Mouse (Mus musculus): ENCODE results near the gene Ostm1. TPM values are rescaled to one million over a fixed set of nuclear protein-coding genes. Genes with fewer than 3 reads are reported as not detected.

The Ostm1 gene
- polyA plus RNA-seq, 1 experiment = 13.9 TPM

DNA sequence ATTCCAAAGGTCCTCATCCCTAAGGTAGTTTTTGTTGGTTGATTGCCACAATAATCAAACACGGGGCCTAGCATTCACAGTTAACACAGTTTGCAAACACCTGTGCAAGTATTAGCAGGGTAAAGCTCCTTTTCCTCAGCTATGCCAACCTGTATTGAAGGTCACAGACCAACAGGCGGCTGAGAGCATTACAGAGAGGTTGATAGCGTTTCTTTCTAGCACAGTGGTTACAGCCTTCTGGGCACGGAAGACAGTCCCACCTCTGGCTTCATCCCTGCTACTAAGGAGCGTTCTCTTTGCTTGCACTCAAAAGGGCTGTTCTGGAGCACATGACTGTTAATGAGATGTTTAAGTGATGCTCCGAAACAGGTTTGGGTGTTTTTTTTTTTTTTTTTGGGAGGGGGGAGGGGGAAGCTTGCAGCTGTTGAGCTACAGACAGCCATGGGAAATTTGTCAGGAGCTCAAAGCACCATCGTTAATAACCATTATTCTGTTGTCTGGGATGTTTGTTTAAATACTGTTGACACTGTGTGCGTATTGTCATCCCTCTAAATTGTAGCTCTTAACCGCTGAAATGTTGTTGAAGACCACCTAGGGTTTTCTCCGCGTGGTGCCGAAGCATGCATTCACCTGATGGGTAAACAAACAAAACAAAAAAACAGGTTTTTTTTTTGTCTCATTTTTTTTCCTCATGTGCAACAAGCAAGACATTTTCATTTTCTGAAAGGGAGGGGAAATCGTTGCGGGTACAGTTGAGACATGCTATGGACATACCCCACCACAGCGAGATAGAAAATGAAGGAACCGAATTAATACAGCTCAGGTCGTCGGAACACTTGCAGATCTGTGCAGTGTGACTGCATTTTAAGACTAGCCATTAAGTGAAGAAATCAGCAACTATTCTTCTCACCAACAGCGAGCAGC lies 6.9 kb downstream of the Ostm1 start:
- Histone ChIP-seq H3ac (ENCODE audit: control insufficient read depth, insufficient read length) (no peak overlapping the region), H3K4me2 (ENCODE audit: low read depth) (peak overlapping the region; percentile 48), H3K27me3 (ENCODE audit: control insufficient read depth, insufficient read depth, insufficient read length) (peaks cover 85% of the 10 kb centered on the region), H3K4me3 (no peak overlapping the region), H3K79me2 (ENCODE audit: control insufficient read depth, insufficient read depth) (no peaks in the 10 kb centered on the region), H3K36me3 (ENCODE audit: control insufficient read depth, insufficient read depth) (no peaks in the 10 kb centered on the region)
- no peak for TF ChIP-seq CEBPB (IDR thresholded peaks at IDR 0.05; ENCODE audit: insufficient read depth, poor library complexity, severe bottlenecking)
- TF ChIP-seq TCF3 (IDR thresholded peaks at IDR 0.05; ENCODE audit: insufficient read length, low read depth) = no peak
- no peak for TF ChIP-seq MYOG (IDR thresholded peaks at IDR 0.05; ENCODE audit: control insufficient read depth in 1 of 3, insufficient read depth in 1 of 3, insufficient read length in 2 of 3, low read depth in 2 of 3)
- no peak for TF ChIP-seq POLR2AphosphoS2 (IDR thresholded peaks at IDR 0.05; ENCODE audit: insufficient read length, low read depth)
- no peak for TF ChIP-seq MYOD1 (IDR thresholded peaks at IDR 0.05; ENCODE audit: control insufficient read depth in 1 of 3, insufficient read length in 2 of 3, low read depth in 2 of 3)
- TF ChIP-seq TCF12 (IDR thresholded peaks at IDR 0.05; ENCODE audit: insufficient read depth, poor library complexity, severe bottlenecking) = no peak
- no peak for TF ChIP-seq E2F4 (IDR thresholded peaks at IDR 0.05; ENCODE audit: insufficient read depth)
- no peak for TF ChIP-seq REST (IDR thresholded peaks at IDR 0.05; ENCODE audit: insufficient read depth, insufficient read length)
- TF ChIP-seq SRF (IDR thresholded peaks at IDR 0.05; ENCODE audit: control insufficient read depth, insufficient read length, low read depth) = no peak
- TF ChIP-seq MAX (IDR thresholded peaks at IDR 0.05; ENCODE audit: low read depth) = no peak
- TF ChIP-seq USF1 (IDR thresholded peaks at IDR 0.05; ENCODE audit: low read depth) = no peak
- TF ChIP-seq POLR2A (IDR thresholded peaks at IDR 0.05; ENCODE audit: insufficient read length, low read depth) = no peak

DNA sequence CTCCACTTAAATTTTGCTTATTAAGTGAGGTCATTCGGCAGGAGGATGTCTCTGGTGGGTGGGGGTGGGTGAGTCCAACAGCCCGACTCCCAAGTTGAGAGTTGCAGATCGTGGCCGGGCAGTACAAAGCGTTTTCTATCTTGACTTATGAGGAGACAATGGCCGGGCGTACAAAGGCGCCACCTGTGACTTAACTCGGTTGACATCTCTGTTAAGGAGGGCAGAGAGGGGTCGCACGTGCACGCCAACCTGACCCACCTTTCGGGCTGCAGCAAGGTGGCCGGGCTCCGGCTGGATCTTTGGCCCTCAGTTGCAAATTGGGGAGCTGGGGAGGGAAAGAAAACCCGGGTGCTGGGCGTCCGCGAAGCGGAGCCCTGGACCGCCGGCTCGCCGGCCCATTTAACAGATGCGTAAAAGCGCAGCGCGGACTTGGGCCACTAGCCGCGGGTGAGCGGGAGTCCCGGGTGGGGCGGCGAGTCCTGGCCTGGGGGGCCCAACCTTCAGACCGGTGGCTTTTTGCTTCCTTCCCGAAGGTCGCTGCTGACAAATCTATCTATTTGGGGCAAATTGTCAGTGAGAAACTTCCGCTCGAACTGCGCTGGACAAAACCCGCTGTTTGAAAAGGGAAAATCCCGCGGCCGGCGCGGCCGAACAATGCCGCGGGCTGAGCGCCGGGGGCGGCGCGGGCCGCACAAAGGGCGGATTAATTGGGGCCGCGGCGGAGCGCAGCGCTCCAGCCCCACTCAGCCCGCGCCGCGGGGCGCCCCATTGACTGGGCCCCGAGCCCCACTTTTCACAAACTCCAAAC lies 7.8 kb downstream of the Ostm1 start:
- Histone ChIP-seq H3ac (ENCODE audit: control insufficient read depth, insufficient read length) (no peak overlapping the region), H3K36me3 (ENCODE audit: control insufficient read depth, insufficient read depth) (no peaks in the 10 kb centered on the region), H3K4me2 (ENCODE audit: low read depth) (peak overlapping the region; percentile 48), H3K27me3 (ENCODE audit: control insufficient read depth, insufficient read depth, insufficient read length) (peaks cover 79% of the 10 kb centered on the region), H3K79me2 (ENCODE audit: control insufficient read depth, insufficient read depth) (no peaks in the 10 kb centered on the region), H3K4me3 (no peak overlapping the region)
- TF ChIP-seq SRF (IDR thresholded peaks at IDR 0.05; ENCODE audit: control insufficient read depth, insufficient read length, low read depth) = no peak
- no peak for TF ChIP-seq TCF12 (IDR thresholded peaks at IDR 0.05; ENCODE audit: insufficient read depth, poor library complexity, severe bottlenecking)
- no peak for TF ChIP-seq POLR2A (IDR thresholded peaks at IDR 0.05; ENCODE audit: insufficient read length, low read depth)

DNA sequence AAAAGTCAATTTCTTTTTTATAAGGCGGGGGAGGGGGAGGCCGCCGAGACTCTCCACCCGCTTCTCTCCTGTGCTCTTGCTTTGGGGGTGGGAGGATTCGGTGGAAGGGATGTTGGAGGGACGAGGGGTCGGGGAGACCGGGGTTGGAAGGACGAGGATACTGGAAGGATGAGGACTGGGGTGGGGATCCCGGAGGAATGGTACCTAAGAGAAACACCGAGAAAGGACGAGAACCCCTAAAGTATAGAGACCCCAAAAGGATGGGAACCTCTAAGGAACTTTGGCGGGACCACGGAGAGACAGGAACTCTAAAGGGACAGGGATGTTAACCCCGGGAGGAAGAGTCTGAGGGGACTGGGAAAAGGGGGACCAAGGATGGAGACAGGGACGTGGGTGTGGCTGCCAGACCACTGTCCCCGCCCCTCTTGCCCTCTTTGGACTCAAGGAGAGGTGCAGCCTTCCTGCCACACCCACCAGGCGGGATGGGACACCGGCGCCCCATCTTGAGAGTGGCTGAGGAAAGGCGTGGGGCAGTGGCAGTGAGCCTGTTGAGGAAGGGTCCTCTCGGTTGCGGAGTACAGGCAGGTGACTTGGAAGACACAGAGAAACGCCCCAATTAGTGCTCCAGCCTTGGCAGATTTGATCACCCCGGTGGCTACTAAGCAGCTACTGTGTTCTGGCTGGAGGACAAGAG lies 8.5 kb downstream of the Ostm1 start:
- no peak overlapping the region for H3ac ChIP-seq (ENCODE audit: control insufficient read depth, insufficient read length)
- H3K4me2 ChIP-seq (ENCODE audit: low read depth) = peak overlapping the region; percentile 48
- TF ChIP-seq TCF3 (IDR thresholded peaks at IDR 0.05; ENCODE audit: insufficient read length, low read depth) = no peak
- no peak for TF ChIP-seq TCF12 (IDR thresholded peaks at IDR 0.05; ENCODE audit: insufficient read depth, poor library complexity, severe bottlenecking)
- TF ChIP-seq SRF (IDR thresholded peaks at IDR 0.05; ENCODE audit: control insufficient read depth, insufficient read length, low read depth) = no peak
- no peak for TF ChIP-seq MYOG (IDR thresholded peaks at IDR 0.05; ENCODE audit: control insufficient read depth in 1 of 3, insufficient read depth in 1 of 3, insufficient read length in 2 of 3, low read depth in 2 of 3)
- no peak for TF ChIP-seq POLR2A (IDR thresholded peaks at IDR 0.05; ENCODE audit: insufficient read length, low read depth)
- no peak for TF ChIP-seq CEBPB (IDR thresholded peaks at IDR 0.05; ENCODE audit: insufficient read depth, poor library complexity, severe bottlenecking)
- no peak for TF ChIP-seq POLR2AphosphoS2 (IDR thresholded peaks at IDR 0.05; ENCODE audit: insufficient read length, low read depth)
- TF ChIP-seq MYOD1 (IDR thresholded peaks at IDR 0.05; ENCODE audit: control insufficient read depth in 1 of 3, insufficient read length in 2 of 3, low read depth in 2 of 3) = no peak
- no peak for TF ChIP-seq E2F4 (IDR thresholded peaks at IDR 0.05; ENCODE audit: insufficient read depth)
- TF ChIP-seq USF1 (IDR thresholded peaks at IDR 0.05; ENCODE audit: low read depth) = no peak
- TF ChIP-seq MAX (IDR thresholded peaks at IDR 0.05; ENCODE audit: low read depth) = no peak
- TF ChIP-seq REST (IDR thresholded peaks at IDR 0.05; ENCODE audit: insufficient read depth, insufficient read length) = no peak
- H3K36me3 ChIP-seq (ENCODE audit: control insufficient read depth, insufficient read depth) = no peaks in the 10 kb centered on the region
- H3K27me3 ChIP-seq (ENCODE audit: control insufficient read depth, insufficient read depth, insufficient read length) = peaks cover 72% of the 10 kb centered on the region
- H3K79me2 ChIP-seq (ENCODE audit: control insufficient read depth, insufficient read depth) = no peaks in the 10 kb centered on the region
- H3K4me3 ChIP-seq = no peak overlapping the region

DNA sequence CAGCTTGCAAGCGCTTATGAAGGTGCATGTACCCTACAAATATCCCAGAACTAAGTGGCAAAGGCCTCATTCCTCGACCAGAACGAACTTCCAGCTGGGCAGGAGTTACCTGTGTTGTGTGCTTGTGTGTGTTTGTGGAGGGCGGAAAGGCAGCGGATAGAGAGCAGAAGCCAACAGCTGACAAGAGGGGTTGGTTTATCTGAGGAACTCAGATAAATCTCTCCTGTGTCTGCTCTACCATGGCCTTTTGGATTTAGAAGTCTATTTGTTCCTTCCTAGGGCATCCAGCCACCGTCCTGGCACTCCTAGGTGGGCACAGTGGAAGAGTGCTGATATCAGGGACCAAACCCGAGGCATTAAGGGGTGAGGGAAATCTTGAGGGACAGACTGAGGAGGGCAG lies 9.6 kb downstream of the Ostm1 start:
- Histone ChIP-seq H3ac (ENCODE audit: control insufficient read depth, insufficient read length) (no peak overlapping the region), H3K36me3 (ENCODE audit: control insufficient read depth, insufficient read depth) (no peaks in the 10 kb centered on the region), H3K27me3 (ENCODE audit: control insufficient read depth, insufficient read depth, insufficient read length) (peaks cover 61% of the 10 kb centered on the region), H3K79me2 (ENCODE audit: control insufficient read depth, insufficient read depth) (no peaks in the 10 kb centered on the region), H3K4me3 (no peak overlapping the region), H3K4me2 (ENCODE audit: low read depth) (no peak overlapping the region)
- TF ChIP-seq MYOG (IDR thresholded peaks at IDR 0.05; ENCODE audit: control insufficient read depth in 1 of 3, insufficient read depth in 1 of 3, insufficient read length in 2 of 3, low read depth in 2 of 3) = no peak
- TF ChIP-seq USF1 (IDR thresholded peaks at IDR 0.05; ENCODE audit: low read depth) = no peak
- TF ChIP-seq TCF3 (IDR thresholded peaks at IDR 0.05; ENCODE audit: insufficient read length, low read depth) = no peak
- TF ChIP-seq TCF12 (IDR thresholded peaks at IDR 0.05; ENCODE audit: insufficient read depth, poor library complexity, severe bottlenecking) = no peak
- no peak for TF ChIP-seq E2F4 (IDR thresholded peaks at IDR 0.05; ENCODE audit: insufficient read depth)
- TF ChIP-seq SRF (IDR thresholded peaks at IDR 0.05; ENCODE audit: control insufficient read depth, insufficient read length, low read depth) = no peak
- no peak for TF ChIP-seq CEBPB (IDR thresholded peaks at IDR 0.05; ENCODE audit: insufficient read depth, poor library complexity, severe bottlenecking)
- TF ChIP-seq POLR2AphosphoS2 (IDR thresholded peaks at IDR 0.05; ENCODE audit: insufficient read length, low read depth) = no peak

Measured in myocyte (in vitro differentiated cells).